Mouse (Mus musculus): ENCODE results near the gene Brms1l.

DNA sequence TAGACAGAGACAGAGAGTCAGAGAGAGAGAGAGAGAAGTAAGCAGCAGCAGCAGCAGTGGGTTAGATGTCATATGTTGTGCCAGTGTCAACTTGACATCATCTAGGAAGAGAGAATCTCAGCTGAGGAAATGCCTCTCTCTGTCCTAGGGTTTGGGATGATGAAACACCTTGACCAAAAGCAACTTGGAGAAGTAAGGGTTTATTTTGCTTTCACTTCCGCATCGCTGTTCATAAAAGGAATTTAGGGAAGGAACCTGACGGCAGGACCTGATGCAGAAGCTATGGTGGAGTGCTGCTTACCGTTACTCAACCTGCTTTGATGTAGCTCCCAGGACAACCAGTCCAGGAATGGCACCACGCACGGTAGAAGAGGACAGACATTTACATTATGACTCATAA lies 12.1 kb upstream of the Brms1l start:
- TF ChIP-seq POLR2A (IDR thresholded peaks at IDR 0.05; ENCODE audit: extremely low read depth, insufficient read depth, low read length) = no peak
- TF ChIP-seq CTCF (IDR thresholded peaks at IDR 0.05; ENCODE audit: extremely low read depth, insufficient read depth, low read length) = no peak

Data from cortical plate, adult 2 months (tissue).